Mouse (Mus musculus): ENCODE results near the gene Pla2g5. TPM values are rescaled to one million over a fixed set of nuclear protein-coding genes. Genes with fewer than 3 reads are reported as not detected.

The Pla2g5 gene
- total and polyA plus RNA-seq, 2 experiments: not detected

DNA sequence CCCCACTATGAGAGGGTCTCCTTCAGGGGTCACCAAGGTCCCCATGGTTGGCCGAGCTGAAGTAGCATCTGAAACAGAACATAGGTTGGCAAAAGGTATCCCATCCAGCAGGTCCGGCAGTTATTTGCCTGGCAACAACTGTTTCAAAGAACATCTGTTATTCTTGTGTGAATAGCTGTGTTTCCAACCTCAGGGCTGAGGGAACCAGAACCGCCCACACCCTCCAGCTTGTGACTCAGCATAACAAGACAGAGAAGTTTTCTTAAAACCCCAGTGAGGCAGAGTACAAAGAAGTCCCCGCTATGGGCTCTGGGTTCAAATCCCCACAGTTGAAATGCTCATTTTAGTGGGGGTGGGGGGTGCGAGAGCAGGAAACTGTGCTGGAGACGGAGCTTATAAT, 81.2 kb downstream of the Pla2g5 start:
- WGBS: 86% methylated on average over 6 of the region's 6 CpGs

GRCm38 (mm10) chr4:138780300-138780699, 83.0 kb downstream of the Pla2g5 start:
- Histone ChIP-seq H3K4me1 (ENCODE audit: control insufficient read depth, insufficient read depth, low read length) (no peaks in the 10 kb centered on the region), H3K79me2 (ENCODE audit: control insufficient read depth, insufficient read depth, low read length) (no peaks in the 10 kb centered on the region), H3K27ac (replicated peaks; ENCODE audit: insufficient read depth, low read depth, low read length) (no peak overlapping the region), H3K36me3 (ENCODE audit: control insufficient read depth, insufficient read depth, low read length) (no peaks in the 10 kb centered on the region), H3K9ac (ENCODE audit: low read depth, low read length) (no peak overlapping the region), H3K27me3 (ENCODE audit: control insufficient read depth, insufficient read depth, low read length) (no peaks in the 10 kb centered on the region), H3K4me3 (ENCODE audit: insufficient read depth, low read depth, low read length) (no peak overlapping the region)
- TF ChIP-seq CTCF (IDR thresholded peaks at IDR 0.05; ENCODE audit: low read depth, low read length) (no peak), POLR2A (IDR thresholded peaks at IDR 0.05; ENCODE audit: extremely low read depth, insufficient read depth, low read length) (no peak)
- DNase-seq (ENCODE audit: extremely low read depth, low read depth, low spot score): no peak
- 80% methylated on average over 5 of the region's 5 CpGs for WGBS

More for the DNA sequence above, 81.2 kb downstream of the Pla2g5 start:
- Histone ChIP-seq H3K27me3 (ENCODE audit: control insufficient read depth, insufficient read depth, low read length) (no peaks in the 10 kb centered on the region), H3K4me3 (ENCODE audit: insufficient read depth, low read depth, low read length) (no peak overlapping the region), H3K9ac (ENCODE audit: low read depth, low read length) (no peak overlapping the region), H3K27ac (replicated peaks; ENCODE audit: insufficient read depth, low read depth, low read length) (no peak overlapping the region), H3K4me1 (ENCODE audit: control insufficient read depth, insufficient read depth, low read length) (no peaks in the 10 kb centered on the region), H3K36me3 (ENCODE audit: control insufficient read depth, insufficient read depth, low read length) (no peaks in the 10 kb centered on the region), H3K79me2 (ENCODE audit: control insufficient read depth, insufficient read depth, low read length) (no peaks in the 10 kb centered on the region)
- no peak for DNase-seq (ENCODE audit: extremely low read depth, low read depth, low spot score)
- TF ChIP-seq POLR2A (IDR thresholded peaks at IDR 0.05; ENCODE audit: extremely low read depth, insufficient read depth, low read length) (no peak), CTCF (IDR thresholded peaks at IDR 0.05; ENCODE audit: low read depth, low read length) (no peak)

GRCm38 (mm10) chr4:138777417-138778407, 85.6 kb downstream of the Pla2g5 start:
- WGBS: 33% methylated on average over 20 of the region's 20 CpGs
- H3K79me2 ChIP-seq (ENCODE audit: control insufficient read depth, insufficient read depth, low read length): no peaks in the 10 kb centered on the region
- H3K9ac ChIP-seq (ENCODE audit: low read depth, low read length): no peak overlapping the region
- H3K27ac ChIP-seq (replicated peaks; ENCODE audit: insufficient read depth, low read depth, low read length): no peak overlapping the region
- H3K27me3 ChIP-seq (ENCODE audit: control insufficient read depth, insufficient read depth, low read length): no peaks in the 10 kb centered on the region
- no peak overlapping the region for H3K4me3 ChIP-seq (ENCODE audit: insufficient read depth, low read depth, low read length)
- no peak for TF ChIP-seq POLR2A (IDR thresholded peaks at IDR 0.05; ENCODE audit: extremely low read depth, insufficient read depth, low read length)
- no peak for TF ChIP-seq CTCF (IDR thresholded peaks at IDR 0.05; ENCODE audit: low read depth, low read length)
- no peak for DNase-seq (ENCODE audit: extremely low read depth, low read depth, low spot score)
- no peaks in the 10 kb centered on the region for H3K36me3 ChIP-seq (ENCODE audit: control insufficient read depth, insufficient read depth, low read length)
- no peaks in the 10 kb centered on the region for H3K4me1 ChIP-seq (ENCODE audit: control insufficient read depth, insufficient read depth, low read length)

GRCm38 (mm10) chr4:138775435-138775834, 87.8 kb downstream of the Pla2g5 start, which contains the start of gene Pla2g2d:
Gene Pla2g2d (plus strand): TSS chr4:138775735.
- H3K4me1 ChIP-seq (ENCODE audit: control insufficient read depth, insufficient read depth, low read length): no peaks in the 10 kb centered on the region
- H3K79me2 ChIP-seq (ENCODE audit: control insufficient read depth, insufficient read depth, low read length): no peaks in the 10 kb centered on the region
- no peak within 1 kb of the TSS for H3K27ac ChIP-seq (replicated peaks; ENCODE audit: insufficient read depth, low read depth, low read length)
- no peaks in the 10 kb centered on the region for H3K27me3 ChIP-seq (ENCODE audit: control insufficient read depth, insufficient read depth, low read length)
- H3K4me3 ChIP-seq (ENCODE audit: insufficient read depth, low read depth, low read length): no peak within 1 kb of the TSS
- 86% methylated on average over 6 of the region's 6 CpGs for WGBS
- no peaks in the 10 kb centered on the region for H3K36me3 ChIP-seq (ENCODE audit: control insufficient read depth, insufficient read depth, low read length)
- no peak for DNase-seq (ENCODE audit: extremely low read depth, low read depth, low spot score)
- TF ChIP-seq CTCF (IDR thresholded peaks at IDR 0.05; ENCODE audit: low read depth, low read length) (no peak), POLR2A (IDR thresholded peaks at IDR 0.05; ENCODE audit: extremely low read depth, insufficient read depth, low read length) (no peak)
- no peak within 1 kb of the TSS for H3K9ac ChIP-seq (ENCODE audit: low read depth, low read length)

GRCm38 (mm10) chr4:138772386-138772785, 90.9 kb downstream of the Pla2g5 start:
- H3K9ac ChIP-seq (ENCODE audit: low read depth, low read length): no peak overlapping the region
- 75% methylated on average over 5 of the region's 5 CpGs for WGBS

GRCm38 (mm10) chr4:138771970-138772369, 91.3 kb downstream of the Pla2g5 start:
- WGBS: 60% methylated on average over 10 of the region's 10 CpGs
- Histone ChIP-seq H3K27me3 (ENCODE audit: control insufficient read depth, insufficient read depth, low read length) (no peaks in the 10 kb centered on the region), H3K79me2 (ENCODE audit: control insufficient read depth, insufficient read depth, low read length) (no peaks in the 10 kb centered on the region), H3K4me1 (ENCODE audit: control insufficient read depth, insufficient read depth, low read length) (no peaks in the 10 kb centered on the region), H3K4me3 (ENCODE audit: insufficient read depth, low read depth, low read length) (no peak overlapping the region), H3K9ac (ENCODE audit: low read depth, low read length) (no peak overlapping the region), H3K36me3 (ENCODE audit: control insufficient read depth, insufficient read depth, low read length) (no peaks in the 10 kb centered on the region), H3K27ac (replicated peaks; ENCODE audit: insufficient read depth, low read depth, low read length) (no peak overlapping the region)
- DNase-seq (ENCODE audit: extremely low read depth, low read depth, low spot score): no peak
- TF ChIP-seq CTCF (IDR thresholded peaks at IDR 0.05; ENCODE audit: low read depth, low read length) (no peak), POLR2A (IDR thresholded peaks at IDR 0.05; ENCODE audit: extremely low read depth, insufficient read depth, low read length) (no peak)

More at GRCm38 (mm10) chr4:138772386-138772785, 90.9 kb downstream of the Pla2g5 start:
- Histone ChIP-seq H3K79me2 (ENCODE audit: control insufficient read depth, insufficient read depth, low read length) (no peaks in the 10 kb centered on the region), H3K36me3 (ENCODE audit: control insufficient read depth, insufficient read depth, low read length) (no peaks in the 10 kb centered on the region), H3K27ac (replicated peaks; ENCODE audit: insufficient read depth, low read depth, low read length) (no peak overlapping the region), H3K4me3 (ENCODE audit: insufficient read depth, low read depth, low read length) (no peak overlapping the region), H3K27me3 (ENCODE audit: control insufficient read depth, insufficient read depth, low read length) (no peaks in the 10 kb centered on the region), H3K4me1 (ENCODE audit: control insufficient read depth, insufficient read depth, low read length) (no peaks in the 10 kb centered on the region)
- TF ChIP-seq CTCF (IDR thresholded peaks at IDR 0.05; ENCODE audit: low read depth, low read length): no peak
- TF ChIP-seq POLR2A (IDR thresholded peaks at IDR 0.05; ENCODE audit: extremely low read depth, insufficient read depth, low read length): no peak
- no peak for DNase-seq (ENCODE audit: extremely low read depth, low read depth, low spot score)

Measured in liver, adult 2 months (tissue).